ENCODE assay signal across 8 mouse cellular contexts in the genomic region with DNA sequence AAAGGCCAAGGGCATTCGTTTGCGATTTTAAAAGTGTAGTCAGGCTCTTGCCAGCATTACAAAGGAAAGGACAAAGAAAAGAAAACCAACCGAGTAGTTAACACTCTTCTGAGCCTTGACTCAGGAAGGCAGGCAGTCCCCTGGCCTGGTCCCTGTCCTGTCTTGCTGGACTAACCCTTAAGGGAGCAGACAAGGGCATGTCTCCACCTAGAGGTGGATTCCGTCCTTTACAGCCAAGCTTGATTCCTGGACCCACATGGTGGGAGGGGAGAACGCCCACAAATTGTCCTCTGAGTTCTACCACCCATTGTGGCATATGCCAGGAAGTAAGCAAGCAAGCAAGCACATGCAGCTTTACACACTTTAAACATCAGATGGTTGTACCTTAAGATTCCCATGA. TPM values are rescaled to one million over a fixed set of nuclear protein-coding genes. Genes with fewer than 3 reads are reported as not detected.
A peak's percentile ranks its signal among the peaks of the same experiment; 100 is the strongest.
DNase-seq lines count a peak whose midpoint lies in the region; ATAC-seq and TF ChIP-seq lines count a peak whose summit lies in the region.

No protein-coding gene starts in this region.

- peak; percentile 19 to 54 (median 35); a peak in 4 of 6 replicates for TF ChIP-seq CTCF in MEL (IDR thresholded peaks at IDR 0.05 in 2 of 3, conservative IDR thresholded peaks at IDR 0.05 in 1 of 3; ENCODE audit: control insufficient read depth in 1 of 3, insufficient read depth in 1 of 3, low read depth in 2 of 3, low read length in 3 of 3, poor library complexity in 1 of 3, severe bottlenecking in 1 of 3)
- peak; percentile 61 for TF ChIP-seq CTCF in cortical plate, adult 2 months (IDR thresholded peaks at IDR 0.05; ENCODE audit: extremely low read depth, insufficient read depth, low read length)
- peak; percentile 80 for TF ChIP-seq CTCF in intestine, postnatal 0 days (IDR thresholded peaks at IDR 0.05; ENCODE audit: low read depth)
- TF ChIP-seq CTCF in lung, embryonic 14.5 days (IDR thresholded peaks at IDR 0.05; ENCODE audit: low read depth), result peak; percentile 70

- WGBS in hindbrain, embryonic 10.5 days, result 32% methylated on average over 5 of the region's 5 CpGs
- WGBS in hindbrain, embryonic 16.5 days, result 23% methylated on average over 5 of the region's 5 CpGs
- WGBS in intestine, postnatal 0 days, result 38% methylated on average over 5 of the region's 5 CpGs
- 28% methylated on average over 5 of the region's 5 CpGs for WGBS in lung, embryonic 14.5 days

- no peak for ATAC-seq in hindbrain, embryonic 16.5 days
- ATAC-seq in intestine, postnatal 0 days, result no peak
- ATAC-seq in lung, embryonic 14.5 days (ENCODE audit: insufficient read depth), result peak; percentile 60; the same call in 1 of the 2 replicates

- no peaks in the 10 kb centered on the region for H3K79me2 ChIP-seq in MEL (ENCODE audit: control insufficient read depth, insufficient read depth, low read length, poor library complexity)

- H3K27ac ChIP-seq in hindbrain, embryonic 10.5 days, result no peak overlapping the region
- no peak overlapping the region for H3K27ac ChIP-seq in hindbrain, embryonic 16.5 days (ENCODE audit: low read depth, low read length)
- H3K27ac ChIP-seq in MEL (ENCODE audit: control insufficient read depth, low read depth, low read length), result no peak overlapping the region
- no peak overlapping the region for H3K27ac ChIP-seq in cortical plate, adult 2 months (ENCODE audit: insufficient read depth, low read length)
- H3K27ac ChIP-seq in intestine, postnatal 0 days (ENCODE audit: low read depth, low read length), result no peak overlapping the region
- no peak overlapping the region for H3K27ac ChIP-seq in lung, embryonic 14.5 days (ENCODE audit: low read depth)

- H3K9ac ChIP-seq in hindbrain, embryonic 16.5 days (ENCODE audit: low read depth, low read length), result no peak overlapping the region
- H3K9ac ChIP-seq in MEL (ENCODE audit: control insufficient read depth, low read depth, low read length, poor library complexity, severe bottlenecking), result no peak overlapping the region
- H3K9ac ChIP-seq in intestine, postnatal 0 days (ENCODE audit: low read depth, low read length), result no peak overlapping the region
- no peak overlapping the region for H3K9ac ChIP-seq in lung, embryonic 14.5 days

- DNase-seq in hindbrain, embryonic 10.5 days (ENCODE audit: low spot score), result peak; percentile 26
- peak; percentile 39 for DNase-seq in MEL (ENCODE audit: low read depth, low spot score)
- DNase-seq in lung, embryonic 14.5 days, result peak; percentile 63
- DNase-seq in thymus, adult 18-20 months, result peak; percentile 36 to 48
- DNase-seq in urinary bladder, postnatal 4 days (ENCODE audit: low spot score in 2 of 2), result no peak

- H3K27me3 ChIP-seq in hindbrain, embryonic 10.5 days (ENCODE audit: insufficient read depth, poor library complexity, severe bottlenecking), result no peaks in the 10 kb centered on the region
- H3K27me3 ChIP-seq in hindbrain, embryonic 16.5 days (replicated peaks; ENCODE audit: control insufficient read depth, insufficient read depth, low read length), result no peaks in the 10 kb centered on the region
- H3K27me3 ChIP-seq in MEL (ENCODE audit: control insufficient read depth in 1 of 2, insufficient read depth in 2 of 2, low read length in 2 of 2), result no peaks in the 10 kb centered on the region
- H3K27me3 ChIP-seq in intestine, postnatal 0 days (replicated peaks; ENCODE audit: control insufficient read depth, insufficient read depth, low read length), result no peaks in the 10 kb centered on the region
- H3K27me3 ChIP-seq in lung, embryonic 14.5 days (ENCODE audit: insufficient read depth, low read length), result no peaks in the 10 kb centered on the region

- no peak for TF ChIP-seq POLR2A in MEL (IDR thresholded peaks at IDR 0.05; ENCODE audit: control insufficient read depth in 1 of 2, insufficient read depth in 1 of 2, low read depth in 1 of 2, low read length in 2 of 2, poor library complexity in 1 of 2)
- TF ChIP-seq POLR2A in cortical plate, adult 2 months (IDR thresholded peaks at IDR 0.05; ENCODE audit: extremely low read depth, insufficient read depth, low read length), result no peak

- peaks cover 61% of the 10 kb centered on the region for H3K36me3 ChIP-seq in hindbrain, embryonic 10.5 days
- peaks cover 36% of the 10 kb centered on the region for H3K36me3 ChIP-seq in hindbrain, embryonic 16.5 days (ENCODE audit: control insufficient read depth, insufficient read depth, low read length)
- peaks cover 0 to 4% of the 10 kb centered on the region in 2 experiments; a peak in 1 of 4 replicates for H3K36me3 ChIP-seq in MEL (ENCODE audit: control insufficient read depth in 1 of 2, insufficient read depth in 2 of 2, low read length in 2 of 2)
- H3K36me3 ChIP-seq in intestine, postnatal 0 days (ENCODE audit: control insufficient read depth, insufficient read depth), result peaks cover 77% of the 10 kb centered on the region
- peaks cover 34% of the 10 kb centered on the region for H3K36me3 ChIP-seq in lung, embryonic 14.5 days (ENCODE audit: insufficient read depth)

- no peak for TF ChIP-seq EP300 in MEL (IDR thresholded peaks at IDR 0.05; ENCODE audit: low read depth in 1 of 2, low read length in 2 of 2)

- no peak overlapping the region for H3K4me2 ChIP-seq in hindbrain, embryonic 16.5 days (ENCODE audit: low read length)
- no peak overlapping the region for H3K4me2 ChIP-seq in intestine, postnatal 0 days (replicated peaks; ENCODE audit: low read depth)
- H3K4me2 ChIP-seq in lung, embryonic 14.5 days, result no peak overlapping the region

- no peak overlapping the region for H3K4me3 ChIP-seq in hindbrain, embryonic 10.5 days
- no peak overlapping the region for H3K4me3 ChIP-seq in hindbrain, embryonic 16.5 days (ENCODE audit: low read length)
- H3K4me3 ChIP-seq in MEL (ENCODE audit: control insufficient read depth in 1 of 2, insufficient read depth in 1 of 2, low read depth in 2 of 2, low read length in 2 of 2), result no peak overlapping the region
- no peak overlapping the region for H3K4me3 ChIP-seq in cortical plate, adult 2 months (ENCODE audit: insufficient read depth, low read length)
- no peak overlapping the region for H3K4me3 ChIP-seq in intestine, postnatal 0 days (ENCODE audit: low read depth, low read length)
- no peak overlapping the region for H3K4me3 ChIP-seq in lung, embryonic 14.5 days (ENCODE audit: low read depth, low read length)

- H3K9me3 ChIP-seq in hindbrain, embryonic 10.5 days, result no peaks in the 10 kb centered on the region
- H3K9me3 ChIP-seq in hindbrain, embryonic 16.5 days (ENCODE audit: control insufficient read depth, low read length), result no peaks in the 10 kb centered on the region
- H3K9me3 ChIP-seq in MEL (replicated peaks; ENCODE audit: insufficient read depth, low read length), result no peaks in the 10 kb centered on the region
- no peaks in the 10 kb centered on the region for H3K9me3 ChIP-seq in intestine, postnatal 0 days (ENCODE audit: control insufficient read depth)
- no peaks in the 10 kb centered on the region for H3K9me3 ChIP-seq in lung, embryonic 14.5 days (ENCODE audit: low read depth, low read length)

- peak; percentile 50 for TF ChIP-seq RAD21 in MEL (IDR thresholded peaks at IDR 0.05; ENCODE audit: low read depth, low read length)

- H3K4me1 ChIP-seq in hindbrain, embryonic 10.5 days (replicated peaks), result no peaks in the 10 kb centered on the region
- H3K4me1 ChIP-seq in hindbrain, embryonic 16.5 days (ENCODE audit: control insufficient read depth, insufficient read depth, low read depth, low read length), result no peaks in the 10 kb centered on the region
- H3K4me1 ChIP-seq in MEL (ENCODE audit: control insufficient read depth in 1 of 2, insufficient read depth in 2 of 2, low read length in 2 of 2), result no peaks in the 10 kb centered on the region
- no peaks in the 10 kb centered on the region for H3K4me1 ChIP-seq in cortical plate, adult 2 months (ENCODE audit: control insufficient read depth, insufficient read depth, low read length)
- H3K4me1 ChIP-seq in intestine, postnatal 0 days (replicated peaks; ENCODE audit: control insufficient read depth, insufficient read depth, low read length), result no peaks in the 10 kb centered on the region
- H3K4me1 ChIP-seq in lung, embryonic 14.5 days (ENCODE audit: insufficient read depth), result no peaks in the 10 kb centered on the region

TF ChIP-seq in MEL, 35 proteins besides CTCF, POLR2A, EP300 and RAD21:
- TF ChIP-seq ZMIZ1 (IDR thresholded peaks at IDR 0.05; ENCODE audit: low read depth, low read length) (no peak), KAT2A (conservative IDR thresholded peaks at IDR 0.05; ENCODE audit: low read depth, low read length) (no peak), ZKSCAN1 (IDR thresholded peaks at IDR 0.05; ENCODE audit: low read depth, low read length) (no peak), TAL1 (IDR thresholded peaks at IDR 0.05; ENCODE audit: low read length) (no peak), SMC3 (IDR thresholded peaks at IDR 0.05; ENCODE audit: low read depth, low read length) (peak; percentile 42), E2F4 (IDR thresholded peaks at IDR 0.05; ENCODE audit: borderline replicate concordance, low read depth, low read length) (no peak), USF1 (IDR thresholded peaks at IDR 0.05; ENCODE audit: low read depth, low read length) (no peak)

RNA-seq across cellular contexts. Expression of gene Htr5b, which starts 38.0 kb away (rescaled TPM):
- 0.08 and 0.14 TPM in 2 replicates for polyA plus RNA-seq in hindbrain, embryonic 10.5 days (2016; fragmentation: Nextera tagmentation; extraction: Ambion mirVana)
- polyA plus RNA-seq in hindbrain, embryonic 16.5 days (2015; fragmentation: Nextera tagmentation; extraction: Ambion mirVana), result 2.2 and 2.7 TPM in 2 replicates
- total RNA-seq in MEL (2012; rRNA removed), result not detected in 2 replicates
- not detected for polyA plus RNA-seq in MEL (2012; ENCODE audit: insufficient read depth in 1 of 2, insufficient read length in 2 of 2, low read depth in 1 of 2, low replicate concordance in 2 of 2, missing spikeins in 1 of 2)
- polyA plus RNA-seq in cortical plate, adult 2 months (2012; rRNA removed), result 1.0 and 1.7 TPM in 2 replicates
- polyA plus RNA-seq in intestine, postnatal 0 days (2015; fragmentation: Nextera tagmentation; extraction: Ambion mirVana), result not detected in 2 replicates
- polyA plus RNA-seq in lung, embryonic 14.5 days (2014; fragmentation: Nextera tagmentation; extraction: Ambion mirVana), result 0.09 and 0.14 TPM in 2 replicates

RNA-seq across cellular contexts. Expression of gene Ccdc93, which starts 59.4 kb away (rescaled TPM):
- 9.9 and 11.0 TPM in 2 replicates for polyA plus RNA-seq in hindbrain, embryonic 10.5 days (2016; fragmentation: Nextera tagmentation; extraction: Ambion mirVana)
- 11.0 and 11.7 TPM in 2 replicates for polyA plus RNA-seq in hindbrain, embryonic 16.5 days (2015; fragmentation: Nextera tagmentation; extraction: Ambion mirVana)
- total RNA-seq in MEL (2012; rRNA removed), result 18.0 and 21.3 TPM in 2 replicates
- 10 to 100 TPM in 1 of 2 experiments, not detected in 1; 21.5 TPM for polyA plus RNA-seq in MEL (2012; ENCODE audit: insufficient read depth in 1 of 2, insufficient read length in 2 of 2, low read depth in 1 of 2, low replicate concordance in 2 of 2, missing spikeins in 1 of 2)
- polyA plus RNA-seq in cortical plate, adult 2 months (2012; rRNA removed), result 16.0 and 16.4 TPM in 2 replicates
- 8.2 and 10.1 TPM in 2 replicates for polyA plus RNA-seq in intestine, postnatal 0 days (2015; fragmentation: Nextera tagmentation; extraction: Ambion mirVana)
- polyA plus RNA-seq in lung, embryonic 14.5 days (2014; fragmentation: Nextera tagmentation; extraction: Ambion mirVana), result 8.8 and 9.9 TPM in 2 replicates

Comparison
In these comparisons a context has a peak if more than half of its experiments do, and no peak if none do; other contexts are left out.
1. DNase-seq: peak in hindbrain, embryonic 10.5 days (single experiment), MEL (single experiment), lung, embryonic 14.5 days (single experiment) and thymus, adult 18-20 months (2 of 2); none in urinary bladder, postnatal 4 days (0 of 2).
2. Peak in every context shown above with its lines, with median percentiles within 50 percentile points of each other: CTCF ChIP-seq.